Mouse (Mus musculus): ENCODE data around the gene Ctrc. TPM values are rescaled to one million over a fixed set of nuclear protein-coding genes. Genes with fewer than 3 reads are reported as not detected.

Ctrc gene
- polyA plus RNA-seq, 1 experiment from 2014 or later, result not detected

GRCm38 (mm10) chr4:141874601-141875460 is 28.7 kb upstream of the Ctrc start, which contains the start of gene Efhd2:
TSS of gene Efhd2 (minus strand) at chr4:141874920.
- no peaks in the 10 kb centered on the region for H3K27me3 ChIP-seq (replicated peaks; ENCODE audit: control insufficient read depth, insufficient read depth, low read length)
- H3K4me1 ChIP-seq (replicated peaks; ENCODE audit: control insufficient read depth, insufficient read depth, low read length), result peaks cover 21% of the 10 kb centered on the region
- H3K27ac ChIP-seq (ENCODE audit: low read depth, low read length), result peak within 1 kb of the TSS; percentile 93
- peak within 1 kb of the TSS; percentile 93 for H3K4me2 ChIP-seq (replicated peaks; ENCODE audit: low read depth)
- peak; percentile 64 for ATAC-seq
- H3K9ac ChIP-seq (ENCODE audit: low read depth, low read length), result peak within 1 kb of the TSS; percentile 91
- H3K9me3 ChIP-seq (ENCODE audit: control insufficient read depth), result no peaks in the 10 kb centered on the region
- under 1% methylated on average over 70 of the region's 73 CpGs for WGBS
- H3K4me3 ChIP-seq (ENCODE audit: low read depth, low read length), result peak within 1 kb of the TSS; percentile 93
- TF ChIP-seq CTCF (IDR thresholded peaks at IDR 0.05; ENCODE audit: low read depth), result peak; percentile 51
- H3K36me3 ChIP-seq (ENCODE audit: control insufficient read depth, insufficient read depth), result peaks cover 13% of the 10 kb centered on the region; the same call in 1 of the 2 replicates

DNA sequence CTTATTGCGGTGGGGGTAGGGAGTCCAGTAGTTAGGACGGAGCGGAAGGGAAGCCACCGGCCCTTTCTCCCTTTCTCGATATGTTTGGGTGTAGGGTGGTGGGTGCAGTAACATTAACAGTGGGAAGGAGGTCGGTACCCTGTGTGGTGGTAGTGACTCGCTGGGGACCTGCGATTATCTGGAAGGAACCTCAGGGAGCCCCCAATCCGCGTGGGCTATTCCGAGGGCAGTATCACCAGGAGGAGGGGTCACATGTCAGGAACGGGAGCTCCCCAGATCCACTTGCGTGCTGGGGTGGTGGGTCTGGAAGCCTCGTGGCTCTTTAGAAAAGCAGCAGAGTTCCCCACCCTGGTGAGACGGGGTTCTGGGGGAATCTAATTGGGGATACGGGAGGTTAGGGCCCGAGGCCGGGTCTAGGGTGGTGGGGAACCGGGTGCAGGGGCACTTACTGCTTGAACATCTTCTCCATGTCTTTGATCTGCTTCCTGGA is 28.0 kb upstream of the Ctrc start:
- peak overlapping the region; percentile 91 for H3K9ac ChIP-seq (ENCODE audit: low read depth, low read length)
- H3K27ac ChIP-seq (ENCODE audit: low read depth, low read length), result peak overlapping the region; percentile 93
- H3K27me3 ChIP-seq (replicated peaks; ENCODE audit: control insufficient read depth, insufficient read depth, low read length), result no peaks in the 10 kb centered on the region
- TF ChIP-seq CTCF (IDR thresholded peaks at IDR 0.05; ENCODE audit: low read depth), result no peak
- H3K4me1 ChIP-seq (replicated peaks; ENCODE audit: control insufficient read depth, insufficient read depth, low read length), result peaks cover 22% of the 10 kb centered on the region
- no peaks in the 10 kb centered on the region for H3K9me3 ChIP-seq (ENCODE audit: control insufficient read depth)
- peaks cover 18% of the 10 kb centered on the region; the same call in 1 of the 2 replicates for H3K36me3 ChIP-seq (ENCODE audit: control insufficient read depth, insufficient read depth)
- H3K4me2 ChIP-seq (replicated peaks; ENCODE audit: low read depth), result peak overlapping the region; percentile 93
- H3K4me3 ChIP-seq (ENCODE audit: low read depth, low read length), result peak overlapping the region; percentile 93
- 1% methylated on average over 19 of the region's 19 CpGs for WGBS
- ATAC-seq, result no peak

- peaks cover 27% of the 10 kb centered on the region for H3K36me3 ChIP-seq (ENCODE audit: control insufficient read depth, insufficient read depth)
- H3K27me3 ChIP-seq (replicated peaks; ENCODE audit: control insufficient read depth, insufficient read depth, low read length), result no peaks in the 10 kb centered on the region
- H3K4me2 ChIP-seq (replicated peaks; ENCODE audit: low read depth), result peak overlapping the region; percentile 93
- H3K9me3 ChIP-seq (ENCODE audit: control insufficient read depth), result no peaks in the 10 kb centered on the region
- peaks cover 22% of the 10 kb centered on the region for H3K4me1 ChIP-seq (replicated peaks; ENCODE audit: control insufficient read depth, insufficient read depth, low read length)
- H3K9ac ChIP-seq (ENCODE audit: low read depth, low read length), result peak overlapping the region; percentile 91
- peak; percentile 7; the same call in 1 of the 2 replicates for ATAC-seq
- WGBS, result 42% methylated on average over 9 of the region's 9 CpGs
- TF ChIP-seq CTCF (IDR thresholded peaks at IDR 0.05; ENCODE audit: low read depth), result no peak
- H3K4me3 ChIP-seq (ENCODE audit: low read depth, low read length), result peak overlapping the region; percentile 93
- H3K27ac ChIP-seq (ENCODE audit: low read depth, low read length), result peak overlapping the region; percentile 93
Observed at GRCm38 (mm10) chr4:141872977-141873376, 26.8 kb upstream of the Ctrc start.

DNA sequence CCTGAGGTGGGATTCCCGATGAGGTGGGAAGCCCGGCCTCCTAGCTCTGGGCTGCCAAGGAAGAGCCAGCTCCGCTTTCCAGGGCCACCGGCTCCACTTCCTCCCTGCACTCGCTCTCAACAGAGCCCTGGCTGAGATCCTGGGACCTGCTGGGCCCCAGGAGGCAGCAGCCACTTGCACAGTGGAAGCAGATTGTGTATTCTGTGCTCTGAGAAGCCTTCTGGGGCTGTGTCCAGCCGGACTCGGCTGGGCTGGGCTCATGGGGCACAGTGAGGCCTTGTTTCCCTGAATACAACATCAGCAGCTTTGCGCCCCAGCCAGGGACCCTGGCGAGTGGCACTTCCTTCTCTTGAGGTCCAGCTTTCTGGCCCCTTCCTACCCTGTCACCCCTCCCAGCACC is 25.8 kb upstream of the Ctrc start:
- peak overlapping the region; percentile 93 for H3K27ac ChIP-seq (ENCODE audit: low read depth, low read length)

DNA sequence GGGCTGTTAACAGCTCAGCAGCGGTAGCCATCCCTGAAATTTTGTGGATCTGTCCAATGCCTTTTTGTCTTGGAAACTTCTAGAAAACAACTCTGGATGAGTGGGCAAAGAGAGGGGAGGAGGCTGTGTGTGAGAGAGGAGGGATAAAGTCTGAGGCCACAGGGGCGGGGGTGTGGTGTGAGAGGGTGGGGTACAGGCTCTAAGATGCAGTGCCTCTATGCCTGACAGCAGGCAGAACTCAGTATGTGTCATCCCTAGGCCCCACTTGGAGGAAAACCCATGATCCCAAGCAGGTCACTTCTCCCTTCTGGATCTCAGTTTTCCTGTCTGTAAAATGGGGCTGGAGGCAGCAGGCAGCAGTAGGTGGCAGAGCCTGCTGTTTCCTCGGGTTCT is 25.2 kb upstream of the Ctrc start:
- H3K9me3 ChIP-seq (ENCODE audit: control insufficient read depth), result no peaks in the 10 kb centered on the region
- 63% methylated on average over 3 of the region's 3 CpGs for WGBS
- peak overlapping the region; percentile 40; the same call in 1 of the 2 replicates for H3K9ac ChIP-seq (ENCODE audit: low read depth, low read length)
- peak; percentile 15 for ATAC-seq
- no peaks in the 10 kb centered on the region for H3K27me3 ChIP-seq (replicated peaks; ENCODE audit: control insufficient read depth, insufficient read depth, low read length)
- H3K4me1 ChIP-seq (replicated peaks; ENCODE audit: control insufficient read depth, insufficient read depth, low read length), result peaks cover 26% of the 10 kb centered on the region
- no peak overlapping the region; the same call in 1 of the 2 replicates for H3K4me3 ChIP-seq (ENCODE audit: low read depth, low read length)
- H3K27ac ChIP-seq (ENCODE audit: low read depth, low read length), result peak overlapping the region; percentile 93
- peaks cover 29% of the 10 kb centered on the region for H3K36me3 ChIP-seq (ENCODE audit: control insufficient read depth, insufficient read depth)
- no peak for TF ChIP-seq CTCF (IDR thresholded peaks at IDR 0.05; ENCODE audit: low read depth)
- peak overlapping the region; percentile 93 for H3K4me2 ChIP-seq (replicated peaks; ENCODE audit: low read depth)

More for the DNA sequence above, 25.8 kb upstream of the Ctrc start:
- Histone ChIP-seq H3K4me1 (replicated peaks; ENCODE audit: control insufficient read depth, insufficient read depth, low read length) (peaks cover 25% of the 10 kb centered on the region), H3K4me3 (ENCODE audit: low read depth, low read length) (peak overlapping the region; percentile 93), H3K27me3 (replicated peaks; ENCODE audit: control insufficient read depth, insufficient read depth, low read length) (no peaks in the 10 kb centered on the region), H3K4me2 (replicated peaks; ENCODE audit: low read depth) (peak overlapping the region; percentile 93), H3K9ac (ENCODE audit: low read depth, low read length) (peak overlapping the region; percentile 40), H3K9me3 (ENCODE audit: control insufficient read depth) (no peaks in the 10 kb centered on the region), H3K36me3 (ENCODE audit: control insufficient read depth, insufficient read depth) (peaks cover 29% of the 10 kb centered on the region)
- 37% methylated on average over 9 of the region's 9 CpGs for WGBS
- ATAC-seq, result no peak
- no peak for TF ChIP-seq CTCF (IDR thresholded peaks at IDR 0.05; ENCODE audit: low read depth)

DNA sequence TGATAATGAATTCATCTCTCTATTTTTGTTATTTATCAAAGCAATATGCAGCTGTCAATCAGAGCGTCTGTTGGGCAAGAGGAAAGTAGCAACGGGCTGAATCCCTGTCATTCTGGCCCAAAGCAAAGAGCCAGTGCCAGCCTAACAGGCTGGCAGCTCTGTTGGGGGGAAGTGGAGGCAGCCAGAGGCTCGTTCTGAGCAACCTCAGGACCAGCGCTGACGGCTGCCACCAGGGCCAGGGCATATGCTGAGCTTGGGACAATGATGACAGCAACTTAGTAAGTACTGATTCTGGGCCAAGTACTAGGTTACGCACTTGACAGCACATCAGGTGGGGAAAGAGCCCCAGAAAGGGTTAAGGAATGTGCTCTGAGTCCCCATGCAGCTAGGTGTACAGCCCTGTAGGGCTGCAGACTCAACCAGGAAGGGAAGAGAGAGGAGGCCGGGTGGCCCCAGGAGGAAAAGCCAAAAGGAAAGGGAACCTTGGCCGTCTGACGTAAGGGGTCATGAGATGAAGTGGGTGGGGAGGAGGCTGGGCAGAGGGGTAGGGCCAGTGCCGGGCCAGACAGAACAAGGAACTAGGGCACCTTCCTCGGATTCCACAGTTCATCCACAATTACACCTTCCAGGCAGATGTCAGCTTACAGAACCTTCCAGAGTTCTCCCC is 24.6 kb upstream of the Ctrc start:
- Histone ChIP-seq H3K4me1 (replicated peaks; ENCODE audit: control insufficient read depth, insufficient read depth, low read length) (peaks cover 26% of the 10 kb centered on the region), H3K36me3 (ENCODE audit: control insufficient read depth, insufficient read depth) (peaks cover 29% of the 10 kb centered on the region), H3K4me2 (replicated peaks; ENCODE audit: low read depth) (peak overlapping the region; percentile 93), H3K9ac (ENCODE audit: low read depth, low read length) (no peak overlapping the region), H3K27me3 (replicated peaks; ENCODE audit: control insufficient read depth, insufficient read depth, low read length) (no peaks in the 10 kb centered on the region), H3K4me3 (ENCODE audit: low read depth, low read length) (no peak overlapping the region), H3K27ac (ENCODE audit: low read depth, low read length) (peak overlapping the region; percentile 93), H3K9me3 (ENCODE audit: control insufficient read depth) (no peaks in the 10 kb centered on the region)
- WGBS, result 59% methylated on average over 11 of the region's 11 CpGs
- 0 out of 2 replicates have a peak, but pooled peaks have one; percentile 4 for TF ChIP-seq CTCF (IDR thresholded peaks at IDR 0.05; ENCODE audit: low read depth)
- ATAC-seq, result peak; percentile 81
